Mouse (Mus musculus) C2C12 (cell line): ENCODE data around the gene Sema4a.

Experiments used
- CEBPB ChIP-seq: IDR thresholded peaks from one replicate; pipeline ENCODE4 v1.6.1; 2011; ENCODE audit warnings: low read depth, mild to moderate bottlenecking, control low read depth, moderate library complexity
- CTCF ChIP-seq: IDR thresholded peaks from one replicate; pipeline ENCODE4 v1.5.1; 2011; ENCODE audit not compliant: control insufficient read depth, insufficient read depth, insufficient read length
- FOSL1 ChIP-seq: IDR thresholded peaks from one replicate; pipeline ENCODE4 v1.8.0; 2011; ENCODE audit warnings: mild to moderate bottlenecking, low read length; ENCODE audit not compliant: poor library complexity, insufficient read depth, severe bottlenecking
- MAX ChIP-seq: IDR thresholded peaks from one replicate; pipeline ENCODE4 v1.6.1; 2011; ENCODE audit warnings: mild to moderate bottlenecking, control low read depth
- MYOD1 ChIP-seq: IDR thresholded peaks from one replicate; pipeline ENCODE4 v1.6.1; 2011; ENCODE audit warnings: low read depth; ENCODE audit not compliant: control insufficient read depth, insufficient read length
- MYOG ChIP-seq: IDR thresholded peaks from one replicate; pipeline ENCODE4 v1.6.1; 2011; ENCODE audit not compliant: control insufficient read depth, insufficient read length; ENCODE audit errors: extremely low read depth
- USF1 ChIP-seq: IDR thresholded peaks from one replicate; pipeline ENCODE4 v1.6.1; 2011; ENCODE audit warnings: low read depth, mild to moderate bottlenecking, control low read depth, moderate library complexity

- peak; percentile 73 for TF ChIP-seq CTCF
- no peak for TF ChIP-seq MAX
- no peak for TF ChIP-seq USF1
- TF ChIP-seq CEBPB, result no peak
- TF ChIP-seq FOSL1, result no peak
- no peak for TF ChIP-seq MYOG
- no peak for TF ChIP-seq MYOD1
These were observed 24.4 kb downstream of the Sema4a start for GRCm38 (mm10) chr3:88436395-88437201.
